Mouse (Mus musculus) ES-E14 (cell line): ENCODE results near the gene Zfp704.

Source experiments
- CHD2 ChIP-seq: IDR thresholded peaks from 2 replicates; pipeline ENCODE4 v1.6.1; 2014; ENCODE audit warnings: mild to moderate bottlenecking, low read depth, low read length, inconsistent platforms
- HCFC1 ChIP-seq: IDR thresholded peaks from 2 replicates; pipeline ENCODE4 v1.6.1; 2012; ENCODE audit warnings: low read length, inconsistent platforms, borderline replicate concordance; ENCODE audit not compliant: insufficient read depth
- MAFK ChIP-seq: IDR thresholded peaks from 2 replicates; pipeline ENCODE4 v1.6.1; 2014; ENCODE audit warnings: mild to moderate bottlenecking, low read depth, low read length, inconsistent platforms; ENCODE audit not compliant: insufficient read depth
- ZC3H11A ChIP-seq: IDR thresholded peaks from 2 replicates; pipeline ENCODE4 v1.6.1; 2012; ENCODE audit warnings: low read depth, mild to moderate bottlenecking, inconsistent platforms, low read length, borderline replicate concordance
- ZNF384 ChIP-seq: IDR thresholded peaks from 2 replicates; pipeline ENCODE4 v1.6.1; 2012; ENCODE audit warnings: low read depth, low read length, inconsistent platforms

DNA sequence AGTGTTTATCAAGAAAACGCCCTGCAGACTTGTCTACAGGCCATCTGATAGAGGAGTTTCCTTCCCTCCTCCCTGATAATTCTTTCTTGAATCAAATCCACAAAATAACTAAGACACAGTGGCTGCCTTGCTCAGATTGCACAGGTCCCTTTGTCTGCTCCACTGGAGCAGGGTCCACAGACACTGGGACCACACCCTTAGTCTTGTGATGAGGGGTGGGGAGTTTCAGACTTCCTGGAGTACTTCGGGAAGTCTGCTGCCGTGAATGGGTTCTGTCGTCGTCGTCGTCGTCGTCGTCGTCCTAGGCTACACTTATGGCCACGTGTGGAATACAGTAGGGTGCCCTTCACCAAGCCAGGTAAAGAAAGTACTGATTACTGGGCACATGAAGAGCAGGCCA, 4.8 kb upstream of the Zfp704 start:
- TF ChIP-seq HCFC1 = no peak
- no peak for TF ChIP-seq ZC3H11A
- no peak for TF ChIP-seq ZNF384
- TF ChIP-seq CHD2 = no peak
- no peak for TF ChIP-seq MAFK
